Mouse (Mus musculus) heart, postnatal 0 days (tissue): Measurements from ENCODE around the gene Vim.

Source experiments
- CTCF ChIP-seq: IDR thresholded peaks from 2 replicates; pipeline ENCODE4 v1.5.1; 2016; ENCODE audit warnings: antibody characterized with exemption, control low read depth, low read depth
- EP300 ChIP-seq: IDR thresholded peaks from 2 replicates; pipeline ENCODE4 v1.6.1; 2016; ENCODE audit warnings: antibody characterized with exemption, low read depth

DNA sequence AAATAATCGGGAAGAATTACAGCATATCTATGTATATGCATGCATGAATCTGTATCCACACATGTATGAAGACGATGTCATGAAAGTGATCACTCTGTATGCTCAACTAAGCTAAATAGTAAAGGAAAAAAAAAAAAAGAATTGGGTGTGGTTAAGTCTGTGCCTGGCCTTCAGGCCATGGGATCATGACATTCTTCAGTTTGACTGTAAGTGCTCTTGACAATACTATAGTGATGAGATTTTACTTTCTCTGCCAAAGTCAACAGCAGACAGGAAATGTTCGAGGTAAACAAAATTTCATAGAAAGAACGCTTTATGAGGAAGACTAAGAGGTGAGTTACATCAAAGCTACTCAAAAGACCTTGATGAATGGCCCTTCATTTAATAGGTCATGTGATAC, 19.6 kb downstream of the Vim start:
- TF ChIP-seq EP300: no peak
- TF ChIP-seq CTCF: no peak
